Mouse (Mus musculus) frontal cortex, postnatal 10 days (tissue): ENCODE results near the gene Fam162a.
A peak's percentile ranks its signal among the peaks of the same experiment; 100 is the strongest.
"Not testable (repeated sequence)": the region's sequence is repeated elsewhere in the genome, so short reads cannot be mapped to it uniquely, and the experiment has no call there.

Source experiments
- DNase-seq, 2 experiments: peaks; one replicate each; pipeline ENCODE4 v3.0.0; 2022; ENCODE audit warnings: low spot score in 2 of 2, mixed read lengths in 1 of 2

Gene Fam162a

GRCm38 (mm10) chr16:36071450-36072379 lies at the start of gene Fam162a, which contains the start of gene Ccdc58:
TSS of gene Fam162a (minus strand) at chr16:36071594.
TSS of gene Ccdc58 (plus strand) at chr16:36071685.
- peak; percentile 89 to 91 for DNase-seq

- DNase-seq, result not testable (repeated sequence)
Measured at GRCm38 (mm10) chr16:36115751-36116150, 44.4 kb upstream of the Fam162a start.

- not testable (repeated sequence) for DNase-seq
Measured at GRCm38 (mm10) chr16:36111486-36111885, 40.1 kb upstream of the Fam162a start.

GRCm38 (mm10) chr16:36102211-36102610 lies 30.8 kb upstream of the Fam162a start:
- no peak for DNase-seq

- no peak for DNase-seq
Measured at GRCm38 (mm10) chr16:36101526-36101925, 30.1 kb upstream of the Fam162a start.

- DNase-seq, result not testable (repeated sequence)
Measured at GRCm38 (mm10) chr16:36097813-36098499, 26.6 kb upstream of the Fam162a start.

- no peak for DNase-seq
Measured at GRCm38 (mm10) chr16:36094079-36094478, 22.7 kb upstream of the Fam162a start.

GRCm38 (mm10) chr16:36090785-36091509 lies 19.6 kb upstream of the Fam162a start:
- no peak for DNase-seq

- no peak for DNase-seq
Measured at GRCm38 (mm10) chr16:36089850-36090616, 18.6 kb upstream of the Fam162a start.

GRCm38 (mm10) chr16:36089065-36089464 lies 17.7 kb upstream of the Fam162a start:
- no peak for DNase-seq

GRCm38 (mm10) chr16:36087846-36088245 lies 16.5 kb upstream of the Fam162a start:
- no peak for DNase-seq

GRCm38 (mm10) chr16:36079916-36080315 lies 8.5 kb upstream of the Fam162a start:
- DNase-seq, result no peak

- no peak for DNase-seq
Measured at GRCm38 (mm10) chr16:36074772-36075171, 3.4 kb upstream of the Fam162a start.

- no peak for DNase-seq
Measured at GRCm38 (mm10) chr16:36072410-36073011, 1.1 kb upstream of the Fam162a start.

GRCm38 (mm10) chr16:36071071-36071449 lies 334 bp downstream of the Fam162a start:
- DNase-seq, result no peak

GRCm38 (mm10) chr16:36069819-36070575 lies 1.4 kb downstream of the Fam162a start:
- DNase-seq, result no peak

GRCm38 (mm10) chr16:36068356-36068755 lies 3.0 kb downstream of the Fam162a start:
- no peak for DNase-seq

- no peak for DNase-seq
Measured at GRCm38 (mm10) chr16:36067694-36068093, 3.7 kb downstream of the Fam162a start.

GRCm38 (mm10) chr16:36064904-36065303 lies 6.5 kb downstream of the Fam162a start:
- no peak for DNase-seq

- no peak for DNase-seq
Measured at GRCm38 (mm10) chr16:36063315-36063714, 8.1 kb downstream of the Fam162a start.
